Mouse (Mus musculus) embryonic facial prominence, embryonic 10.5 days (tissue): ENCODE measurements around the gene Cnih3. TPM values are rescaled to one million over a fixed set of nuclear protein-coding genes. Genes with fewer than 3 reads are reported as not detected.

Experiments
- DNase-seq: peaks from one replicate; pipeline ENCODE4 v3.0.0-alpha.2; 2017; ENCODE audit warnings: low spot score
- H3K27ac ChIP-seq: fragments of 300-500 bp; sonication (generic); replicated peaks from 2 replicates; pipeline ENCODE4 v1.5.1; 2016; ENCODE audit warnings: mild to moderate bottlenecking
- H3K27me3 ChIP-seq: fragments of 300-500 bp; sonication (generic); replicated peaks from 2 replicates; pipeline ENCODE4 v1.6.1; 2016; ENCODE audit warnings: low read depth, mild to moderate bottlenecking; ENCODE audit not compliant: poor library complexity, severe bottlenecking
- H3K36me3 ChIP-seq: fragments of 300-500 bp; sonication (generic); replicated peaks from 2 replicates; pipeline ENCODE4 v1.6.1; 2016; ENCODE audit warnings: mild to moderate bottlenecking, moderate library complexity
- H3K4me1 ChIP-seq: fragments of 300-500 bp; sonication (generic); 2 replicates; pipeline ENCODE4 v1.6.1; 2016
- H3K4me3 ChIP-seq: fragments of 300-500 bp; sonication (generic); 2 replicates; pipeline ENCODE4 v1.5.1; 2016; ENCODE audit warnings: mild to moderate bottlenecking, moderate library complexity
- H3K9me3 ChIP-seq: fragments of 300-500 bp; sonication (generic); 2 replicates; pipeline ENCODE4 v1.6.1; 2016; ENCODE audit warnings: mild to moderate bottlenecking
- WGBS: fragments of 180-500 bp; shearing (Covaris S2); methylation state at CpG from one replicate; pipeline ENCODE4 v1.1.7; 2016; 5-methylcytosine and 5-hydroxymethylcytosine counted together
- polyA plus RNA-seq: library from polyadenylated mRNA; unstranded; fragments of >200 nt; fragmentation: Nextera tagmentation; extraction: Ambion mirVana; gene quantifications from 2 replicates; pipeline ENCODE4 v1.2.1, GENCODE M21; 2016

The Cnih3 gene
- polyA plus RNA-seq, 1 experiment from 2014 or later = 0.57 TPM

DNA sequence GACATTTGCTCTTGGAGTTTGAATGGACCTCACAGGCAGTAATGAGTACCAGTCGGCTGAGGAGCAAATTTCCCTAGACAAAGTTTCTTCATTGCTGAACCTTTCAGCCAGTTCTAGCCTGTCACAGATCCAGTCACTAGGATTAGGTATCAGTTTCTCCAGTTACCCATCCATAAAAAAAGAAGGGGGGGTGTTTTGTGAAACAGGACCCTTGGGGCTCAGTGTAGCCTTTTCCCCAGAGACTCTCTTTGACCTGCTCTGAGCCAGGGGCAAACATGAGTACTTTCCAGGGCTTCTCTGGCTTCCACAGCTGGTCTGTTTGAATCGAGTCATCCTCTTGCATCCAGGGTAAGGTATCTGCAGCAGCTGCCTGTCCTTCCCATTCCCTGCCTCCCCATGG, 5.4 kb downstream of the Cnih3 start:
- peaks cover 21% of the 10 kb centered on the region for H3K4me1 ChIP-seq
- no peak for DNase-seq
- H3K36me3 ChIP-seq = no peaks in the 10 kb centered on the region
- WGBS = 54% methylated on average over 2 of the region's 2 CpGs
- no peak overlapping the region for H3K27ac ChIP-seq
- peaks cover 42% of the 10 kb centered on the region for H3K27me3 ChIP-seq
- no peaks in the 10 kb centered on the region for H3K9me3 ChIP-seq
- no peak overlapping the region for H3K4me3 ChIP-seq

DNA sequence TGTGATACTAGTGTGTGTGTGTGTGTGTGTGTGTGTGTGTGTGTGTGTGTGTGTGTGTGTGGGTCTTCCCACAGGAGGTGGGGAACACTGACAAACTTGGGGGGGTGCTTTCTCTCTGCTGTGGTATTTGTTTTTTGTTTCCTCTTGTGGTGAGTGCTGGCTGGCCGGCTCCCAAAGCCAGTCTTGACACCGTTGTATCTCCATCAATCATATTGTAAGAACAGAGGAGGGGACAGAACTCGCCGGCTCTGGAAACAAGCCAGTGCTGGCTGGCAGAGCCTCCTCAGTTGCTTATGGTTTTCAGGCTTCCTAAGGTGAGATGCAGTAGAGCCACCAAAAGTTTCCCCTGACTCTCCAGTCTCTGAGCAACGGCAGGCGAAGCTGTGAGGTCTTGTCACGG, 6.1 kb downstream of the Cnih3 start:
- Histone ChIP-seq H3K36me3 (no peaks in the 10 kb centered on the region), H3K27ac (no peak overlapping the region), H3K9me3 (no peaks in the 10 kb centered on the region), H3K4me3 (no peak overlapping the region), H3K4me1 (peaks cover 15% of the 10 kb centered on the region), H3K27me3 (peaks cover 35% of the 10 kb centered on the region)
- 77% methylated on average over 7 of the region's 7 CpGs for WGBS
- DNase-seq = no peak

DNA sequence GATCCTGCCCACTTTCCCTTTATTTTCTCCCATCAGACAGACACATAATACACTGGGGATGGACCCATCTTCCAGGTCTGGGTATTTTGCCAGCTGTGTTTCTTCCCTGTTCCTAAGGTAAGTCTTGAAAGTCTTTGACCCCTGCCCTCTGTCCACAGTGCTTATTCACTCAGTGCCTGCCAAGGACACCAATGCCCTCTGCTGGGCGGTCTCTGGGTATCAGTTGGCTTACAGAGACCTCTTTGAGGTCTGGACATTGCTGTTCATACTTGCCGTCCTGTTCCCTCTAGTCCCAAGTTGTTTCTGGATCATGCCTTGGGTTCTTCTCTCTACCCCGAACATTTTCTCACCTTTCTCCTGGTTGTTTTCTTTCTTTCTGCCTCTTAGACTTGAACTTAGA, 8.3 kb downstream of the Cnih3 start:
- H3K36me3 ChIP-seq = no peaks in the 10 kb centered on the region
- H3K27ac ChIP-seq = no peak overlapping the region
- H3K9me3 ChIP-seq = no peaks in the 10 kb centered on the region
- no peak for DNase-seq
- peaks cover 13% of the 10 kb centered on the region for H3K27me3 ChIP-seq
- WGBS = 75% methylated on average over 3 of the region's 3 CpGs
- H3K4me3 ChIP-seq = no peak overlapping the region
- peaks cover 7% of the 10 kb centered on the region for H3K4me1 ChIP-seq

DNA sequence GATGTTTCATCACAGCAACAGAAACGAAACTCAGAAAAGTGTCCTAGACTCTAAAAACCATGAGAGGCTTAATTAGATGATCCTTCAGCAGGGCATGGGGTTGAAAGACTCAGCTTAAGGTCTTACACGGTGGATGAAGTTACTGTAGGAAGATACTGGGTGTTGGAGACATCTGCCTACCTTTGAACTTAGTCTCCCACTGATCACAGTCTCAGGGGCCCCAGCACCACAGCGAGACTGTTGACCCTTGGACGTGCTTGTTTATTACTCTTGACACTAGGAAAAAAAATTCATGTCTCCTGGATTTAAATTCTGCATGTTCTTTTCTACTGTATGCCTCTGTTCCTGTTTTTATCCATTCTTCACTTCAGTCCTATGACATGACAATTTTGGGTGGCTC, 11.6 kb downstream of the Cnih3 start:
- no peak for DNase-seq
- no peak overlapping the region for H3K27ac ChIP-seq
- WGBS = 83% methylated on average over 4 of the region's 4 CpGs

DNA sequence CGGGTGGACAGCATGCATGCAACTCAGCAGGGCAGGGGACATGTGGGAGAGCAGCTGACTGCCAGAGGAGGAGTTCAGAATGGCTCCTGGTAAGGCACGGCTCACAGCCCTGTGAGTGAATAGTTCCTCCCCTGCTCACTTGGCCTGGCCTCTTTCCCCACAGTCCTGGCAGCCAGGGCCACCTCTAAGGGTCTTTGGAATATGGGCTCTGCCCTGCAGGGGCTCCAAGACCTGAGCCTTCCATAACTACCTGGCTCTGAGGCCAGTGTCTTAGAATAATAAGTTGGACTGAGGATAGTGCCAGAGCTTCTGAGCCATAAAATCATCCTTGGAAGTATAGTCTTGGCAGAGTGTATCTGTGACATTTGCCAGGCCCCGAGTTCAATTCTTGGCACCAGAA, 12.9 kb downstream of the Cnih3 start:
- Histone ChIP-seq H3K9me3 (no peaks in the 10 kb centered on the region), H3K27me3 (no peaks in the 10 kb centered on the region), H3K27ac (no peak overlapping the region), H3K4me1 (peaks cover 18% of the 10 kb centered on the region), H3K36me3 (no peaks in the 10 kb centered on the region), H3K4me3 (no peak overlapping the region)
- WGBS = 76% methylated on average over 3 of the region's 3 CpGs
- DNase-seq = no peak

More for the DNA sequence above, 11.6 kb downstream of the Cnih3 start:
- no peaks in the 10 kb centered on the region for H3K36me3 ChIP-seq
- no peaks in the 10 kb centered on the region for H3K9me3 ChIP-seq
- peaks cover under 1% of the 10 kb centered on the region; the same call in 1 of the 2 replicates for H3K27me3 ChIP-seq
- H3K4me3 ChIP-seq = no peak overlapping the region
- peaks cover 15% of the 10 kb centered on the region for H3K4me1 ChIP-seq

DNA sequence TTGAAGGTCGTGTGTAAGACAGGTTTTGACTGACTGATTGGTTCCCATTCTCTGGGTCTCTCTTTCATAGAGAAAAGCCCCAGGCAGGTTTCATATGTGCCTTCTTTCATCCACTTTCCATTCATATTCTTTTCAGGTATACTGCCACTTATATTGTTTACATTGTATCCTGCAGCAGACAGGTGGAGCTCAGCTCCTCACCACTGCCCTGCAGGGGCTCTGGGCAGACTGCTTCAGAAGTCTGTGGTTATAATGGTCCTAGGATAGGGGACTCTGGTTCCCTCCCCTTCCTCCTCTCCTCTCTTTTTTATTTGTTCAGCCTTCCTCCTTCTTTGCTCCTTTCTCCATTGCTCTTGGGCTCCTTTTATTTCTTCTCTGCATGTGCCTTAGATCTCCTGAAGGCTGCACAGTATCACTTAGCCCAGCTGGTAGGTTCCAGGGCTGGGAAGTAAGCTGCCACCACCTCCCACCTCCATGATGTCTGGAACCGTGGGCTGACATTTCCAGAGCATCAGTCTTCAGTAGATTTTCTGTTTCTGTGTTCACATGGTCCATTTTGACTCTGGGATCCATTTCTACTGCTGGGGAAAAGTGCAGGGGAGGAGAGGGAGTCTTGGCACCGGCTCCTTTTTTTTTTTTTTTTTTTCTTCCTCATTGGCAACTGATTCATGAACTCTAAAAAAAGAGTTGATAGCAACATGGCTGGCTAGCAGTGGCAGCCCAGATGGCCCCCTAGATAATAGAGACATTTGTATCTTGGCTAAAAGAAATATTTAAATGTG, 16.6 kb downstream of the Cnih3 start:
- H3K27ac ChIP-seq = no peak overlapping the region
- WGBS = 43% methylated on average over 3 of the region's 3 CpGs

DNA sequence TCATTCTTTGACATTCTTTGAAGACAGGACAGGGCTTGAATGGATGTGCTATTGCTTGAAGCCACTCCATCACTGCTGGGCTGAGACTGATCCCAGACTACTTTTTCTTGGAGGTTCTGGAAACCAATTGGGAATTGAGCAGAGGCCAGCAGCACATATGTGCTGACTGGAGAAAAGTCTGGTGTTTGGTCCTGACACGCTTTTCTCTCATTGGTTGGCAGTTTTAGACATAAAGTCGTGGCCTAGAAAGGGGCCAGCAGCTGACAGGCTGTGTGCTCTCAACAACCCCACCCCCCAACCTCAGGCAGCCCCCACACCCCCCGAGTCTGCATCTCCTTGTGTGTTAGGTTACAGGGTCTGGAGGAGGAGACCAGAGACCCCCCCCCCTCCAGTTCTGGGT, 17.9 kb downstream of the Cnih3 start:
- Histone ChIP-seq H3K4me1 (peaks cover 20% of the 10 kb centered on the region), H3K27me3 (no peaks in the 10 kb centered on the region), H3K4me3 (no peak overlapping the region), H3K27ac (no peak overlapping the region), H3K36me3 (no peaks in the 10 kb centered on the region), H3K9me3 (no peaks in the 10 kb centered on the region)
- DNase-seq = no peak
- WGBS = 72% methylated on average over 3 of the region's 3 CpGs

More for the DNA sequence above, 16.6 kb downstream of the Cnih3 start:
- Histone ChIP-seq H3K4me1 (peaks cover 20% of the 10 kb centered on the region), H3K36me3 (no peaks in the 10 kb centered on the region), H3K27me3 (no peaks in the 10 kb centered on the region), H3K4me3 (no peak overlapping the region), H3K9me3 (no peaks in the 10 kb centered on the region)
- no peak for DNase-seq

DNA sequence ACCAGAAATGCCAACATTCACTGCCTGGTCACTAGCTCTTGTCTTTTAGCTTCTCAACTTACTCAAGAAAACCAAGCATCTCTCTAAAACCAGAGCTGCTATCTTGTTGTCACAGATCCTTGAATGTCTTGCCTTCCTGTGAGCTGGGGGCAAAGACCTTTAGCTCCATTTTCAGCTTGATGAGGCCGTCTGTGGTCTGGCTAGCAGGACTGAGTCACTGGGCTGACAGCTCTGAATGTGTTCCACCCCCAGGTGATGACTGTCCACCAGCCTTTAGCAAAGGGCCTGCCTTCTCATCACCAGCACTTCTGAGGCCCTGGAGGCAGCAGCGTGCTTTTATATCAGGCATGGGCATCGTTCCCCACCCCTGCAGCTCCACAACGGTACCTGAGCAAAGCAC, 18.8 kb downstream of the Cnih3 start:
- Histone ChIP-seq H3K4me3 (no peak overlapping the region), H3K27me3 (no peaks in the 10 kb centered on the region), H3K9me3 (no peaks in the 10 kb centered on the region), H3K27ac (no peak overlapping the region), H3K36me3 (no peaks in the 10 kb centered on the region), H3K4me1 (peaks cover 20% of the 10 kb centered on the region)
- no peak for DNase-seq
- WGBS = 82% methylated on average over 4 of the region's 4 CpGs

DNA sequence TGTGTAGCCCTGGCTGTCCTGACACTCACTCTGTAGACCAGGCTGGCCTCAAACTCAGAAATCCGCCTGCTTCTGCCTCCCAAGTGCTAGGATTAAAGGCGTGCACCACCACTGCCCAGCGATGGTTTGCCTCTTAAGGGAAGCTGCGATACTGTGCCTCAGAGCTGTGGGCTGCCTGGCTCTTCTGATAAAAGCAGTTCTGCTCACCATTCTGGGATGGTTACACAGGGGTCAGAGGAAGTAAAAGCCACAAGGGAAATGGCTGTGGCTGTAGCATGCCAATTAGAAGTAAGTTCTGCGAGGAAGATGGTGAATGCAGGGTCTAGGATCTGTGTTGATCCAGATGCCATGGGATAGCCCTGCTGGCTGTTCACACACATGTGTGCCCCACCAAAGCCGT, 19.9 kb downstream of the Cnih3 start:
- peaks cover 18% of the 10 kb centered on the region for H3K4me1 ChIP-seq
- 73% methylated on average over 6 of the region's 6 CpGs for WGBS
- no peak overlapping the region for H3K27ac ChIP-seq
- no peak overlapping the region for H3K4me3 ChIP-seq
- no peak for DNase-seq
- no peaks in the 10 kb centered on the region for H3K36me3 ChIP-seq
- no peaks in the 10 kb centered on the region; the same call in 1 of the 2 replicates for H3K27me3 ChIP-seq
- H3K9me3 ChIP-seq = no peaks in the 10 kb centered on the region

DNA sequence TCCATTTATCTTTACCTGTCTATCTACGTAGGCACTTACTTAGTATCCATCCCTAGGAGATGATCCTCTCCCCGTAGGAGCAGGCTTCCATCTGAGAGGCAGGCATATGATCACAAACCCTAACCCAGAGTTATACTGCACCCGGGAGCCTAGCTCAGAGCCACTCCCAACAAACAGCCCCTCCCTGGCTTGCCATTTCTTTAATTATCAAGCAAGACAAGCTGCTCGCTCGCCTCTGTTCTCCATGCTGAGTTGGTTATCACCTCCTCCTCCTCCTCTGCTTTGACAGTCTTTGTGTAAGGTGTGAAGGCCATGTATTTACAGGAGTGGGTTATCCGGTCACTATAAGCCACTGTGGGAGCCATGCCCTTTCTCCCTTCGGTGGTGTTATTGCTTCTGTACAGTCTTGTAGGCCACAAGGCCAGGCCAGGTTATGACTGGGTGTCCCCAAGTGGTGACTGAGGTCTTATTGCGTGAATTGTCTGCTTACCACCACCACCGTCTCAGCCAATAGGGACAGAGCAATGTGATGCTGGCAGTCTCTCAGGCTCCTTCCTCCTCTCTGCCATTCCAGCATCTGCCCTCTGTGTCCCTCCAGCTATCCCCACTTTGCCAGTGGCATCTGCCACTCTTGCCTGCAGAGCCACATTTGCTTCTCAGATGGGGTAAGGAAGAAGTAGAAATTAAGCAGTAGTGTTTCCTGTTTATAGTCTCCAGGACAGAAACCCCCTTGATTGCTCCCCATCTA, 22.4 kb downstream of the Cnih3 start:
- no peak for DNase-seq
- Histone ChIP-seq H3K9me3 (no peaks in the 10 kb centered on the region), H3K27ac (no peak overlapping the region), H3K4me1 (peaks cover 6% of the 10 kb centered on the region; the same call in 1 of the 2 replicates), H3K27me3 (no peaks in the 10 kb centered on the region; the same call in 1 of the 2 replicates), H3K4me3 (no peak overlapping the region), H3K36me3 (no peaks in the 10 kb centered on the region)
- 85% methylated on average over 9 of the region's 9 CpGs for WGBS

DNA sequence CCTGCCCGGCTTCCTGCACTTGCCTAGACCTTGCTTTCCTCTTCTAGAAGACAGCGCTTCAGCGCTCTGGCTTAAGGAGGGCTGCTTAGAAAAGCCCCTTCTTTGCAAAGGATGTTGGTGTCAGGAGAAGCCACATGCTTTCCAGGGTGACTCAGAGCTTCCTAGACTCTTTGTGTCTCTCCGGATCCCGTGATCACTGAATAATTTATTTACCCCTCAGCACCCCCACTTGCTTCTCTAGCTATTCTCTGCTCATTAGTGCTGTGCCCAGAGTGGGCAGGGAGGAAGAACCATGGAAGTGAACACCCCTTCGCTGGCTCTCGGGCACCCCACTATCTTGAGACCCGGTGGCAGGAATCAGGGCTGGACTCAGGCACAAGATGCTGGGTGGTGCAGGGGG, 24.0 kb downstream of the Cnih3 start:
- WGBS = 81% methylated on average over 8 of the region's 8 CpGs
- Histone ChIP-seq H3K27me3 (no peaks in the 10 kb centered on the region; the same call in 1 of the 2 replicates), H3K9me3 (no peaks in the 10 kb centered on the region), H3K4me3 (no peak overlapping the region), H3K36me3 (no peaks in the 10 kb centered on the region), H3K27ac (no peak overlapping the region), H3K4me1 (no peaks in the 10 kb centered on the region)
- DNase-seq = no peak

DNA sequence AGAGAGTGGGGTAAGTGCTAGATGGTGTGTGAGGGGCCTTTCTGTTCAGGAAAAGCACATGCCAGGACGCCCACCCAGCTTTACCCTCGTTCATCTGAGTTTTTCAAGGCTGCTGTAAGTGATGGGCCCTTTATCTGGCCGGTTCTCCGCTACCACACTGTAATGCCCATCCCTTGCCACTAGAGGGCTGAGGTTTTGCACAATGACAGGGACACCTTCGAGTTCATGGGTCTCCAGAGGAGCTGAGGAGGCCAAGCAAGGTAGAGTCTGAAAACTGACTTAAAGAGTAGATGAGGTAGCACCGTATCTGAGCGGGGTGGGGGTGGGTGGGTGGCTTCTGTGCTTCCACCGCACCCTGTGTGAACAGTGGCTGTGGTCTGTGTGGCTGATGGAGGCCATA, 27.2 kb downstream of the Cnih3 start:
- no peak overlapping the region for H3K27ac ChIP-seq
- H3K27me3 ChIP-seq = peaks cover 5% of the 10 kb centered on the region; the same call in 1 of the 2 replicates
- DNase-seq = peak; percentile 73
- WGBS = 30% methylated on average over 8 of the region's 8 CpGs
- no peaks in the 10 kb centered on the region for H3K36me3 ChIP-seq
- no peak overlapping the region for H3K4me3 ChIP-seq
- no peaks in the 10 kb centered on the region for H3K9me3 ChIP-seq
- peaks cover 10% of the 10 kb centered on the region for H3K4me1 ChIP-seq
